Mouse (Mus musculus) fat pad, adult 2 months (tissue): ENCODE measurements around the gene Gcnt2.

ENCODE experiments used
- DNase-seq: peaks from one replicate; pipeline ENCODE4 v3.0.0-alpha.2; 2011; ENCODE audit warnings: low read depth, low spot score; ENCODE audit errors: extremely low read depth

Gene Gcnt2

GRCm38 (mm10) chr13:40937586-40937985 lies 78.0 kb downstream of the Gcnt2 start:
- no peak for DNase-seq

DNA sequence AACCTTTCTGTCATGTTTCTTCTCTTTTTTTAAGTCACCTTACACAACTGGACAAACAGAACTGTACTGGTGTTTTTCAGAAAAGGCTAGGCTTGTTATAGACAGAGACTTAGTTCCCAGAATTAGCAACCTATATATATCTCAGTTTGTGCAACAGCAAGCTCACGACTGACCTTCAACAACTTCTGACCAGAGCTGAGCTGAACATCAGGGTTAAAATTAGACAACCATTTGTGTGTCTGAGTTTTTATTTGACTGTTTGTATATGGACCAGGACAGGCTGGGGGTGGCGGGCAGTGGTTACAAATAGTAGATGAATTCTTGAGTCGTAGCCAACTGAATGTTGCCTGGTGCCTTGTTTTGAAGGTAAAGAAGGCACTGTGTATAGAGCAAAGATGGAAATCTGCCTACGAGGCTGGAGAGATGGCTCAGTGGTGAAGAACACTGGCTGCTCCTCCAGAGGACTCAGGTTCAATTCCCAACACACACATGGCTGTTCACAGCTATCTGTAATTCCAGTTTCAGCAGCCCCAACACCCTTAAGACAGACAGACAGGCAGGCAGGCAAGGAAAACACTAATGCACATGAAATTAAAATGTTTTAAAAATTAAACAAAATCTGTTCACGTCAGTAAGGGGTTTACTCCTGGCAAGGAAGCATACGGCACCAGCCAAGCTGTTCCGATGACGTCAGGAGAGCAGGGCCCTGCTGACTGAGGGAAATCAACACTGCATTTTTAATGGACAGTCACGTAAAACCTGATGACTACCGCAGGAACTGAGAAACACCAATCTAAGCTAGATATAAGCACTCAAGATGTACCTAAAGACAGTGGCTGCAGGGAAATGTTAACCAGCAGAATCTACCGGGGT lies 79.2 kb downstream of the Gcnt2 start:
- DNase-seq: no peak

DNA sequence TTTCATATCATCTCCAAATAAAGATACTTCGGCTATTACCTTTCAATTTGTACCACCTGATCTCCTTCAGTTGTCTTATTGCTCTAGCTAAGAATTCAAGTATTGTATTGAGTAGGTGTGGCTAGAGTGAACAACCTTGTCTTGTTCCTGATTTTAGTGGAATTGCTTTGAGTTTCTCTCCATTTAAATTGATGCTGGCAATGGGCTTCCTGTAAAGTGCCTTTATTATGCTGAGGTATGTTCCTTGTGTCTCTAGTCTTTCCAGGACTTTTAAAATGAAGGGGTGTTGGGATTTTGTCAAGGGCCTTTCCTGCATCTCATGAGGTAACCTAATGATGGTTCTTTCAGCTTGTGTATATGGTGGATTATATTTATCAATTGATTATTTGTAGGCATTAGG lies 83.5 kb downstream of the Gcnt2 start:
- DNase-seq: no peak

GRCm38 (mm10) chr13:40943936-40944335 lies 84.4 kb downstream of the Gcnt2 start:
- DNase-seq: no peak

- no peak for DNase-seq
Observed at GRCm38 (mm10) chr13:40944346-40944745, 84.8 kb downstream of the Gcnt2 start.

- DNase-seq: peak; percentile 67
Observed at GRCm38 (mm10) chr13:40946513-40946912, 87.0 kb downstream of the Gcnt2 start.

DNA sequence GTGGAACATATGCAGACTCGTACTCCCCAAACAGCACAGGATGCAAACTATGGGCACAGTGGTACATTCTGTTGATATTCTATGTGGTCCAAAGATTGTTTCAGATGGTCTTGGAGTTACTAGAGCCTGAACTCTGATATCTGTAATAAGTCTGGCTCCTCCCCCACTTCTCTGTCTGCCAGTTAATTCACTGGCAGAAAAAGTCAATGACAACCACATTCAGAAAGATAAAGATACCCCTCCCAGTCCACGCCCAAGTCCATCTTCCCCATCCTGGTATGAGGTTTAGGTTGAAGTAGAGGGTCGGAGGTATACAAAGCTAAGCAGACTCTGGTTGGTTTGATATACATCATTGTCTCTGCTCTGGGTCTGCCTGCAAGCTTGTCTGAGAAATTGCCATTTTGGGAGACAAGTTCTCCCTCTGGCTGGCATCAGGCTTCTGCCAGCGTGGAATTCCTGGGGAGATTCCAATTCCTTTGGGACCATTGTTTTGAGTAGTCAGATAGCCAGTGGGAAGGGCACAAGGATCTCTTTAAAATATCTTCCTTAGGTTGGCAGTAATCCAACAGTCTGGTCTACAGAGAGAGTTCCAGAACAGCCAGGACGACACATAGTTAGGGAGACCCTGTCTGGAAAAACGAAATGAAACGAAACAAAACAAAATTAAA lies 88.1 kb downstream of the Gcnt2 start:
- DNase-seq: no peak

DNA sequence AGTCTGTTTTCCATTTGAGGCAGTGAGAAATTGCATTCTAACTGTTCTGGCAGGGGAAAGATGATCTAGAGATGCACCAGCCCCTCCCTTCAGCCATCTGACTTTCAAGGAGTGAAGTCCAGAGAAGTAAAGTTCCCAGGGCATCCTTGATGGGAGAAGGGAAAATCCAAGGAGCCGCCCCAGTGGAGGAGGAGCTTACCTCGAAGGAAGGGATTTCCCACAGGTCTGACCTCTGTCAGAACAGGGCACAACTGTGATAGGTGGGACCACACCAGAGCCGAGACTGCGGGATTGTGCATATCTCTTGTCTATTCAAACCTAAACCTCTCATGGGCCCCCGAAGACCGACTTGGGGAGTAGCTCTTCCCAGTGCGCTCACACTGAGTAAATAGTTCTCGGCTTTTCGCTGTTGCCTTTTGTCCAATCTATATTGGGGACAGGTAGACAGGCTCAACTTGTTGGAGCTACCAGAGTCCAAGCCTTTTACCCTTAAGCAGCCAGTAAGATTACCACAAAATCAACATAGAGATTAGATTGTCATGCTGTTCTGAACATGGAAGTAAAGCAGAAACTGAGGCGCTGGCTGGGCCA lies 91.9 kb downstream of the Gcnt2 start:
- no peak for DNase-seq

DNA sequence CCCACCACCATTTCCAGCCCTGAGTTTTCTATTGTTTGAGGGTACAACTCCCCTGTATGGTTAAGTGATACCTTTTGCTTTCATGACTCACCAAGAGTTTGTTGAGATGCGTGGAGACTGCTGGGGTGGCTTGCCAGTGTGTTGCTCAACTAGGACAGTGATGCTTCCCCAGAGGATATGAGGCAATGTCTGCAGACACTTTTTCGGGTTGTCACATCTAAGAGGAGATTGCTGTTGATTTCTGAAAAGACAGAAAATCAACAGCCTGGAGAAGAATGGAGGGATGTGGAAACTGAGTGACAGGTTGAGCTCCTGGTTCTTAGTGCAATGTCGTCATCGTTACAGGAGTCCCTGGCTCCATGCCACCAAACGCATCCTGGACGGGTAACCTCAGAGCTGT lies 93.7 kb downstream of the Gcnt2 start:
- DNase-seq: peak; percentile 59

- no peak for DNase-seq
Observed at GRCm38 (mm10) chr13:40955773-40956172, 96.2 kb downstream of the Gcnt2 start.

DNA sequence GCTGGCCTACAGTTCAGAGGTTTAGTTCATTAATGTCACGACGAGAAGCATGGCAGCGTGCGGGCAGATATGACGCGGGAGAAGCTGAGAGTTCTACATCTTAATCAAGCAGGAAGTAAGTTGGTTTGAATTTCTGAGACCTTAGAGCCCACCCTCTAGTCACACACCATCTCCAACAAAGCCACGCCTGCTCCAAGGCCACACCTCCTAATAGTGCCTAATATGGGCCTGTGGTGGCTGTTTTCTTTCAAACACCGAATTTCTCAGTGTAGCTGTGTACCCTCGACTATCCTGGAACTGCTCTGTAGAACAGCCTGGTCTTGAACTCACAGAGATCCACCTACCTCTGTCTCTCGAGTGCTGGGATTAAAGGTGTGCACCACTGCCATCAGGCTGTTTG lies 108.1 kb downstream of the Gcnt2 start:
- DNase-seq: no peak

GRCm38 (mm10) chr13:40968564-40968963 lies 109.0 kb downstream of the Gcnt2 start:
- no peak for DNase-seq

DNA sequence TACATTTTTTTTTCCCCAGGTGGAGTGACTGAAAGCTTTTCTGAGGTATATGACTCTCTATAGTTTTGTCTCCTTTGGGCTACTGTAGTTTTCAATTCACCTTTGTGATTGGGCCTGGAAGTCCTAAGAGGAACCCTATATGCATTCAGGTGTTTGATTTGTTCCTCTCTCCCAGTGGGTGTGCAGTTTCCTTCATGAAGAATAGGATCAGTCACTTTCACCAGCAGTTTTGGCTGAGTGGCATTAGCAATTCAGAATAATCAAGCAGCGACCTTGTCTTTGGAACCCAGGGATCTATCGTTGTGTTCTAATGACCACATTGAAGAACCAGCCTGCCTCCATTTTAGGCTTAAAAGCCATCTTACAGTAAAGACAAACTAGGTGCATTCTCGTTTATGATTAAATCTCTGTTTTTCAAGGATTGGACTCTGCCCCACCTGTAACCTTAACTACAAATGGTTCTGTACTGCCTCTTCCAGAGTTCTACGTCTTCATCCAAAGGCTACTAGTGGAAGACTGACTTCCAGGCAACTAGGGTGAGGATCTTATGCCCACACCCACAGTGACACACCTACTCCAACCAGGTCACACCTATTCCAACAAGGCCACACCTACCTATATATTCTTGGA lies 110.3 kb downstream of the Gcnt2 start:
- no peak for DNase-seq

DNA sequence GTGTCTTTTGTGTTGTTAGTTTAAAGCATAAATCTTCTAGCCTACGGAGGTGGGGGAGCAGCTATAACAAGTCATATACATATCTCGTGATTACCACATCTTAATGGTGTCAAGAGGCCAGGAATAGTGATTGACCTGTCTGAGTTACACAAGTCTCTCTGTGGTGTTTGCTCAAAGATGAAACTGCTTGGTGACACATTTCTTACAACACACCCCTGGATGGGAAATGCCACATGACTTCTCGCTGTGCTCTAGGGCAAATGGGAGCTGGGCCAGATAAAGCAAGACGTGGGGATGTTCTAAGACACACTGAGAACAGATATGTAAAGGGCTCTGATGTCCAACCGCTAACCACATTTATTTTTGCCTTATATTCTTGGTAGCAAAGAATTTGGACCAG lies 111.7 kb downstream of the Gcnt2 start:
- peak; percentile 88 for DNase-seq

- DNase-seq: no peak
Observed at GRCm38 (mm10) chr13:40971831-40972230, 112.3 kb downstream of the Gcnt2 start.

- DNase-seq: no peak
Observed at GRCm38 (mm10) chr13:40972976-40973375, 113.4 kb downstream of the Gcnt2 start.

- no peak for DNase-seq
Observed at GRCm38 (mm10) chr13:40977609-40978008, 118.1 kb downstream of the Gcnt2 start.

GRCm38 (mm10) chr13:40978652-40979051 lies 119.1 kb downstream of the Gcnt2 start:
- no peak for DNase-seq

GRCm38 (mm10) chr13:40979321-40979720 lies 119.8 kb downstream of the Gcnt2 start:
- no peak for DNase-seq

GRCm38 (mm10) chr13:40982759-40983158 lies 123.2 kb downstream of the Gcnt2 start:
- no peak for DNase-seq

DNA sequence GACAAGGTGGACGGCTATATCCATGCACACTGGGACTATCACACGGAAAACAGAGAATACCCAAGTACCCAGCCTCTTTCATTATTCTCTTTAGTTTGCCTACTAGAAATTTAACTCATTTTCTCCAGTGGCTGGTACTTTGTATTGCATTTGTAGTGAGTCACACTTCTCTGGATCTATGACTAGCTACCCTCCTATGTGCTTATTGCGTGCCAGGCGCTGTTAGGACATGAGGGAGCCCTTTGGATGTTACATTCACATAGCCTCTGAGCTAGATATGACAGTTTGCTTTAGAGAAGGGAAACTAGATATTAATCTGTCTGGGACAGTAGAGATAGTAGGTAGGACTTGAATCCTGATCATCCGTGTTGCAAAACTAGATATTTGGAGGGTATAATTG lies 126.5 kb downstream of the Gcnt2 start:
- no peak for DNase-seq
